Mouse (Mus musculus): ENCODE measurements around the gene Jam3.
"Not testable (repeated sequence)": the region's sequence is repeated elsewhere in the genome, so short reads cannot be mapped to it uniquely, and the experiment has no call there.

The Jam3 gene

GRCm38 (mm10) chr9:27166981-27167380 lies 11.8 kb upstream of the Jam3 start:
- DNase-seq = no peak

- no peak for DNase-seq
These were observed 10.4 kb upstream of the Jam3 start for GRCm38 (mm10) chr9:27165596-27165995.

- DNase-seq = no peak
These were observed 9.7 kb upstream of the Jam3 start for GRCm38 (mm10) chr9:27164957-27165356.

- not testable (repeated sequence) for DNase-seq
These were observed 8.4 kb upstream of the Jam3 start for GRCm38 (mm10) chr9:27163661-27164060.

- no peak for DNase-seq
These were observed 1.4 kb downstream of the Jam3 start for GRCm38 (mm10) chr9:27153861-27154260.

- DNase-seq = no peak
These were observed 5.4 kb downstream of the Jam3 start for GRCm38 (mm10) chr9:27149836-27150235.

GRCm38 (mm10) chr9:27148631-27149471 lies 6.4 kb downstream of the Jam3 start:
- DNase-seq = no peak

- DNase-seq = no peak
These were observed 7.3 kb downstream of the Jam3 start for GRCm38 (mm10) chr9:27147946-27148345.

GRCm38 (mm10) chr9:27146826-27147225 lies 8.4 kb downstream of the Jam3 start:
- DNase-seq = no peak

- no peak for DNase-seq
These were observed 10.2 kb downstream of the Jam3 start for GRCm38 (mm10) chr9:27144996-27145395.

- DNase-seq = no peak
These were observed 10.9 kb downstream of the Jam3 start for GRCm38 (mm10) chr9:27144271-27144840.

GRCm38 (mm10) chr9:27140432-27141065 lies 14.7 kb downstream of the Jam3 start:
- DNase-seq = no peak

GRCm38 (mm10) chr9:27136651-27137050 lies 18.6 kb downstream of the Jam3 start:
- DNase-seq = no peak

- no peak for DNase-seq
These were observed 19.8 kb downstream of the Jam3 start for GRCm38 (mm10) chr9:27135372-27135771.

GRCm38 (mm10) chr9:27134410-27134809 lies 20.8 kb downstream of the Jam3 start:
- DNase-seq = no peak

- DNase-seq = no peak
These were observed 26.6 kb downstream of the Jam3 start for GRCm38 (mm10) chr9:27128629-27129028.

- DNase-seq = no peak
These were observed 28.7 kb downstream of the Jam3 start for GRCm38 (mm10) chr9:27126543-27126942.

GRCm38 (mm10) chr9:27125450-27125849 lies 29.8 kb downstream of the Jam3 start:
- DNase-seq = no peak

GRCm38 (mm10) chr9:27123947-27124346 lies 31.3 kb downstream of the Jam3 start:
- no peak for DNase-seq

GRCm38 (mm10) chr9:27122963-27123362 lies 32.3 kb downstream of the Jam3 start:
- DNase-seq = no peak

GRCm38 (mm10) chr9:27122076-27122475 lies 33.1 kb downstream of the Jam3 start:
- no peak for DNase-seq

GRCm38 (mm10) chr9:27121254-27121653 lies 34.0 kb downstream of the Jam3 start:
- no peak for DNase-seq

- no peak for DNase-seq
These were observed 43.5 kb downstream of the Jam3 start for GRCm38 (mm10) chr9:27111756-27112155.

GRCm38 (mm10) chr9:27110681-27111080 lies 44.5 kb downstream of the Jam3 start:
- no peak for DNase-seq
